Mouse (Mus musculus) lung, postnatal 10 days (tissue): ENCODE data around the gene Fars2.
A peak's percentile ranks its signal among the peaks of the same experiment; 100 is the strongest.
"Not testable (repeated sequence)": the region's sequence is repeated elsewhere in the genome, so short reads cannot be mapped to it uniquely, and the experiment has no call there.

Source experiments
- DNase-seq: peaks from one replicate; pipeline ENCODE4 v3.0.0; 2021

Fars2 gene

DNA sequence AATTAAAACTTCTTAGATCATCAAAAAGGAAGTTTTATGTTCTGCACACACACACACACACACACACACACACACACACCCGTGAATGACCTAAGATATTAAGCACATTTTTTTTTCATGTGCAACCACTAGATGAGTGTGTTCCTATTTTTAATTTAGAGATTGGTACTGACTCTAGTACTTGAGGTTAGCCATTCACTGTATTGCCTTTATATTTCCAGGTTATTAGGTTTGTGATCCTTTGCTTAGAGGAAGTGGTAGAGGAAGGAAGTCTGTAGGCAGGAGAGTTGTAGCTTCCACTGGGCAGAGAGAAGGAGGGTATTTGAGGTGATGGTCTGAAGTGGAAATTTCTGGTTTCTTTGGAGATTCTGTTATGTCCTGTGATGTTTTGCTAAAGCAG, 28.4 kb downstream of the Fars2 start:
- DNase-seq = no peak

DNA sequence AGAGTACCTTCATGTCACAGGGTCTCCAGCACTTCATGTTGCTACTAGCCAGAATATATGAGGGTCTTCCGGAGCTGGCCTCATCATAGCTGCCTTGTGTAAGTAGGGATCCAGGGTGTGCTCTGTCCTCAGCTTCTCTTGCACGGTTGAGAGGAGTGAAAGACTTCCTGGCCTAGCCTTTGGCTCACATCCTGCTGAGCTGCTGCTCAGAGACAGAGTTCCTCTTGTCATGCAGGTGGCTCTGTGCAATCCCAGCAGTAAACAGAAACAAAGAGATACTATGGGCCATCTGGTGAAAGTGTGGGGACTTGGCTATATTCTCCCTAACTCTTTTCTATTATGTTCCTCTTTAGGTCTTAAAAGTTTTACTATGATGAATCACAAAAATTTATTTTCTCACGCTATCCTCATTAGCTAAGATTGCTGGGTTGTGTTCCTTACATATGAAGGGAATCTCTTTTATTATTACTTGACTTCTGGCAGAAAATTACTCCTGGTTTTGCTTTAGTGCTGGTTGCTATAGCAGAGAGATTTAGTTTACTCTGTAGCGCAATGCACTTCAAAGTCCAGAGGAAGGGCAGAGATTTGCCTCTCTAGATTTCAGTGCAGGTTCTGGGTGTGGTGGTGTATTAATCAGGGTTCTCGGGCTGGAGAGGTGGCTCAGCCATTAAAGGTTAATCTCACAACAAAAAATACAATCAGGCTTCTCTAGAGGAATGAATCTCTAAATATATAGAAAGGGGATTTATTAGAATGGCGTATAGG, 32.1 kb downstream of the Fars2 start:
- DNase-seq = no peak

GRCm38 (mm10) chr13:36150272-36150671, 33.1 kb downstream of the Fars2 start:
- DNase-seq = no peak

DNA sequence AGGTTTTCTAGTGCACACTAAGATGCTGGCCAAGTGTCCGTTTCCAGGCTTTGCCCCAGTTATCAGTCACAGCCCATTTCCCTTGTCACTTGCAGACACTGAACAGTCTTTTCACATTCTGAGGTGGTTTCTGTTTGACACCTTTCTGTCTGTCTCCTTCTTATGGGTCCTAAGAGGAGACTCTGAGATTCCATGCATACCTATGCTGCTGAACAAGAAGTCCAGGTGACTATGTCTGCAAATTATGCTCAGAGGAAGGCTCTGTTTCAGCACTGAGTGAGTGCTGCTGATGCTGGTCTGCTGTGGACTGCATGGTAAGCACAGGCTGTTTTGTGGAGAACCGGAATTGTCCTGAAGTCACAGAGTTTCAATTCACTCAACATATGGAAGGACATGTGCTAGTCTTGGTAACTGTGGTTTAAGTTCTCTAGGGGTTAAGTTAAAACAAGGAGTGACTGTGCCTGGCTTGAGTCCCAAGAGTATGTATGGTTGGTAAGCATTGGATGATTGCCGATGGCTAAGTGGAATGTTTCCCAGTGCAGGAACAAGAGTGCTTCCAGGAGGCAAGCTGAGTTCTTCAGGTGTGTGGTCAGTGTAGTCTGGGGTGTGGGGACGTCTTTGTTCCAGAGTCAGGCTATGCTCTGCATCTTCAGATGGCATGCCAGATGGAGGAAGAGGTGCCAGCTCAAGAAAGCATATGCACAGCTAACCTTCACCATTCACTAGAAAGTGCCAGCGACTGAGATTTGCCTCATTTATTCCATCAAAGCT, 35.7 kb downstream of the Fars2 start:
- DNase-seq = peak; percentile 25

DNA sequence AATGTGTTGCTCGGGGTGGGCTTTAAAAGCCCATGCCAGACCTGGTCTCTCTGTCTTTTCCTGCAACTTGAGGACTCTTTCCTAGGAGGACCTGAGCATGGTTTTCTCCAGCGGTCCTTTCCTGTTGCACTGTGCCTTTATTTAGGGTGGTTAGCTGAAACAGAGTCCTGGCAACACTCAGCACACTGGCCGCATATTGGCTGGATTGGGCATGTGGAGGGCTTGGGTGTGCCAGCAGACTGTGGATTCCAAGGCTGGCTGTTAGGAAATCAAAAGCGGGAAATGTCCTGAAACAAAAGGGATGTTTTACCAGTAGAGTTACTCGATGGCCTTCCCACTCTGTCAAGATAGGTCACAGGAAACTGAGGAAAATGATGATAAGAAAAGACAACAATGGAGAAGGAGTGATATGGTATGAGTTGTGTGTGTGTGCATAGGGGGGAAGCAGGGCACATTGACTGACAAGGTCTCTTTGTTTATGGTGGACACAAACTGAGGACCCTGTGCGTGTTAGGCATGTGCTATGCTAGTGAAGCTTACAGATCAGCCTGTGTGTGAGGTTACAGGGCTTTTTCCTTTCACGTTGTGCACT, 39.2 kb downstream of the Fars2 start:
- no peak for DNase-seq

GRCm38 (mm10) chr13:36163411-36163810, 46.2 kb downstream of the Fars2 start:
- no peak for DNase-seq

DNA sequence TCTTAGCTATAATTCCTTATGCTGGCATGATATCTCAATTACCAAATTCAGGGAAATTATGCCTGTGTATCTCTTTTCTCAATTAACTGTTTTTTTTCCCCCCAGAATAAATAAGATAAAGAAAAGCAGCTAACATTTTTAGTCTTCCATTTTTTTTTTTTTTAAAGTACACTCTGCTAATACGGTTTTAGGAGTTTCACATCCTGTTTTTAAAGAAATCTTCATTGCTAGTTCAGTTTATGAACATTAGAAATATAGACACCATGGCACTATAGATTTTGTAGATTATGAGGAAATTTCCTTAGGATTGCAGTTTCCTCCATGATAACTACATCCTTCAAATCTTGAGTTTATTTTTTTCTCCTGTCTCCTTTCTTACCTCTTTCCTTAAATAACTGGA, 46.7 kb downstream of the Fars2 start:
- DNase-seq = no peak

- not testable (repeated sequence) for DNase-seq
These were observed 55.8 kb downstream of the Fars2 start for GRCm38 (mm10) chr13:36172981-36173380.

DNA sequence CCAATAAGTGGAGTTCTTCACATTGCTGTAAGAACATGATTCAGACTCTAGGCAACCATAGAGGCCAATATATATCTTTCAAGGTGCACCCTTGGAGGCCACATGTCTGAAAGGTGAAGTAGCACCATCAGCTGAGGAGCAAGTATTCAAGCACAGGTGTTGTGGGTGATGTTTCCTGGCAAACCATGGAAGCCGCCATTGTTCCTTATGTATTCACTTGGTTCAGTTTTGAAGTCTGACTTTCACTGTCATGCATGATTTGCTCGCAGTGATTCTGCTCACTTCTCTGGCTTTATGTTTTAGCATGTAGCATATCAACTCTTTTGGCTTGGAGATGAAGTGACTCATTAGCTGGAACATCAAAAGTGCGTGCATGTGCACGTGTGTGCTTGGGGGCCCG, 56.9 kb downstream of the Fars2 start:
- DNase-seq = no peak

DNA sequence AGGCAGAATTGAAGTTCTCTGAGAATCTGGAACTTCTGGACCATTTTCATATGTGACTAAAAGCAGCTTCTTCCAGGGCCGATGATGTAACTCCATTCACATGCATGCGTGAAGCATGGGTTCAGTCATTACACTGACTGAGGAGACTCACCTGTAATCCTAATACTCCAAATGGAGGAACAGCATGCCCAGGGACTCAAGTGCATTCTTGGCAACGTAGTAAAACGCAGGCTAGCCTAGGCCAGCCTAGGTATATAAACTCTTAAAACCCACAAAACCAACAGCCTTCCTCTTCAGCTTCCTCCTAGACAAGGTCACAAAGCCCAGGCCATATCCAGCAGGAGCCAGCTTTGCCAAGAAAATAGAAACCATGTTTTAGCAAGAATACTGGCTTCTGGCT, 57.6 kb downstream of the Fars2 start:
- peak; percentile 11 for DNase-seq

DNA sequence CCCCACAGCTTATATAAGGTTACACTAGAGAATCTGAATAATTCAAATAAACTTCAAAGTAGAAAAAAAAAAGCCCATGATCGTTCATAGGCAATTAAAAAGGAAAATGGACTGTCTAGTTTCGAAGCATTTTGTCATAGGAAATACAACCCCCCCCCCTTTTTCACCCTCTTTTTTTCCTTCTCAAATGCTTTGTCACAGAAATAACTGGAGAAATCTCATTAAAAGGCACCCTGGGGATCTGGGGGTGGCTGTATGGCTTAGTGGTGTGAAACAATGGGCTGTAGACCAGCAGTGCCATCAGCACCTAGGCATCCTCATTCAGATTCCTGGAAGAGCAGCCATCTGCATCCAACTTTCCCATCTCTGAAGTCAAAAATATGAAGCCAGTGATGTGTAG, 64.0 kb downstream of the Fars2 start:
- no peak for DNase-seq

GRCm38 (mm10) chr13:36190577-36190976, 73.4 kb downstream of the Fars2 start:
- DNase-seq = no peak

- DNase-seq = no peak
These were observed 76.4 kb downstream of the Fars2 start for GRCm38 (mm10) chr13:36193484-36194113.

- DNase-seq = no peak
These were observed 82.1 kb downstream of the Fars2 start for GRCm38 (mm10) chr13:36199288-36199687.

- no peak for DNase-seq
These were observed 83.2 kb downstream of the Fars2 start for GRCm38 (mm10) chr13:36200453-36200852.

- no peak for DNase-seq
These were observed 85.3 kb downstream of the Fars2 start for GRCm38 (mm10) chr13:36202496-36202895.

GRCm38 (mm10) chr13:36203014-36203413, 85.8 kb downstream of the Fars2 start:
- DNase-seq = no peak

GRCm38 (mm10) chr13:36204320-36204719, 87.1 kb downstream of the Fars2 start:
- no peak for DNase-seq

DNA sequence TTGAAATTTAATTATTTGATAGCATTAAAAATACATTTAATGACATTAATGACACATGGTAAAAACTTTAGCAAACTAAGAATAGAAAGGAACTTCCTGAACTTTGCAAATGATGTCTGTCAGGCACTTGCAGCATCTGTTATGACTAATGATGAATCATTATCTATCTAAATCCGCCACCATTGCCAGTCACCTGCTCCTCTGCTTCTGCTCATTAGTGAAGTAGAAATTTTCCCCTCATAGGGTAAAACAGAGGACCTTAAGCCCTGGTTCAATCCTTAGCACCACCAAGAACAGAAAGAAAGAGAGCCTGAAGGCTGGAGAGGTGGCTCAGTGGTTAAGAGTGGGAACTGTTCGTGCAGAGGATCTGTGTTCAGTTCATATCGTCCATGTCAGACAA, 93.8 kb downstream of the Fars2 start:
- no peak for DNase-seq

DNA sequence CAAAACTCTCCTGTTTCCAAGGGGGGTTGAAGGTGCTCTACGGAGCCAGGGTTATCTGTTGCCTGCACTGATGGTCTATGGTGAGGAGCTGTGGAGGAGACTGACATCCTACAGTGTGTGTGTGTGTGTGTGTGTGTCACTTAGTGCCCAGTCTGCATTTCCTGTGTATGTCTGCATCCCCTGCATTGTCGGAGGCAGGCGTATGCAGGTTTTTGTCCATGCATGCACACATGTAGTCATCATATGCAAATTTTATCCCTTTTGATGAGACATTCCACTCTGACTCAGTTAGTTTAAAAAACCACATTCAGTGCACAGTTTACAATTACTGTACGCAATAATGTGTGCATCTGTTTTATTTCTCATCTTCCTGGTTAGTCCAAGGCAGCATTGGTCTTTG, 96.8 kb downstream of the Fars2 start:
- DNase-seq = no peak

GRCm38 (mm10) chr13:36216005-36216404, 98.8 kb downstream of the Fars2 start:
- no peak for DNase-seq

- DNase-seq = no peak
These were observed 101.1 kb downstream of the Fars2 start for GRCm38 (mm10) chr13:36218347-36218746.

GRCm38 (mm10) chr13:36219506-36219905, 102.3 kb downstream of the Fars2 start:
- DNase-seq = no peak

DNA sequence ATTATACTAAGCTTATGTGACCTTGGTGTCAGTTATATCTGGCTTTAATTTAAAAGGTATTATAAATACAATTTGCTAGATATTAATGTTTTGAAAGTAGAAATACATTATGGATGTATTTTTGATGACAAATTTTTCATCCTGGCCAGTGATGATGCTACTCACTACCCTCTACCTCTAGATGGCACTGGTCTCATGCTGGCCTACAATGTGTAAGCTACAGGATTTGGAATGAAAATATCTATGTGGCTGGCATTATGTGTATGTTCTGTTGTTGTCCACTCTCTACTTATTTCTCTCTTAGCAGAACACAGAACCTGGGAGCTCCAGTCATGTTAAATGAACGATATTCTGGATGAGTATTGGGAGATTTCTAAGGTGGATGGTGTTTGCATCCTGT, 104.7 kb downstream of the Fars2 start:
- DNase-seq = no peak
